Mouse (Mus musculus) gonadal fat pad, adult 2 months (tissue): ENCODE results near the gene Gria1. TPM values are rescaled to one million over a fixed set of nuclear protein-coding genes. Genes with fewer than 3 reads are reported as not detected.

Experiments used
- DNase-seq: peaks from one replicate; pipeline ENCODE4 v3.0.0-alpha.2; 2012; ENCODE audit warnings: low read depth
- polyA plus RNA-seq: library from polyadenylated mRNA; depleted of rRNA; stranded (reverse); fragments of >200 nt; gene quantifications from 2 replicates; pipeline ENCODE4 v1.2.3, GENCODE M21; 2012; rRNA removed

Gene Gria1
- polyA plus RNA-seq, result 0.55 and 1.0 TPM in 2 replicates

DNA sequence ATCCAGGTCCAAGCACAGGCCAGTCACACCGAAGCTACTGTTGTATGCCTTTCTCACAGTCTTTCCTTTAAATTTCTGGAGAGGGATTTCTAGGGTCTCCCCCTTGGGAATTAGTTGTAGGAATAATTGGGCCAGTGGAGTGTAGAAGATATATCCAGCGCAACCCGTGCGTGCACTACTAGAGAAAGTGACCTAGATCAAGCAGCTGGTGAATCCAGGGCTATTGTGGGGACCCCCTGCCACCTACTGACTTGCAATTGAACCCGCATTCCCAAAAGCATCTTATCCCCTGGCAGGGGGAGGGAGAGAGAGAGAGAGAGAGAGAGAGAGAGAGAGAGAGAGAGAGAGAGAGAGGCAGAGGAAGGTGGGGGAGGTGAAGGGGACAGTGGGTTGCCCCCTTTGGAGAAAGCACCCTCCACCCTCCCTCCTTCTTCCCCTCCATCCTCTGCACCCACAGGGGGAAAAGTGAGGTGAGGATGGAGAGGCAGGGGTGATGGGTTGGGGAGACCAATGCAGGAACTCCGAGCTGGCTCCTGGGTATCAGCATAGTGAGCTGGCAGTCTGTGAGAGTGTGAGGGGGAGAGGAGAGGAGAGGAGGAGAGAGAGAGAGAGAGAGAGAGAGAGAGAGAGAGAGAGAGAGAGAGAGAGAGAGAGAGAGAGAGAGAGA, at the start of gene Gria1:
Gria1 (plus strand) TSS at position 364 of the 667 bp plus-strand sequence.
- DNase-seq, result no peak

DNA sequence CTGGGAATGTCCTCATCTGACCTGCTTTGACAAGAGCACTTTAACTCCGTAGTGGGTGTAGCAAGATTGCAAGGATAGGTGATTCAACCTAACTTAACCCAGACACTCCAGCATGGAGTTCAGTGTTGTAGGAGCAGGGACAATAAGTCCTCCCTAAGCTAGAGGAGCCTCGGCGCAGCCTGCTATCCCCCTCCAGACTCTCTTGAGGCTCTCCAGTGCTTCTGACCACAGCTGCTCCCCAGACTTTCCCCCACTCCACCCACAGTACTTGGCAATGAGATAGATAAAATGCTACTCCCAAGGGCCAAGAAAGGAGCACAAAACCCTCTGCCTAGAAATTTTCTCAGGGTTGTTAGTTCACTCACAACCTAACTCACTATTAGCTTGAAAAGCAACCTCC, 49.4 kb upstream of the Gria1 start:
- no peak for DNase-seq

DNA sequence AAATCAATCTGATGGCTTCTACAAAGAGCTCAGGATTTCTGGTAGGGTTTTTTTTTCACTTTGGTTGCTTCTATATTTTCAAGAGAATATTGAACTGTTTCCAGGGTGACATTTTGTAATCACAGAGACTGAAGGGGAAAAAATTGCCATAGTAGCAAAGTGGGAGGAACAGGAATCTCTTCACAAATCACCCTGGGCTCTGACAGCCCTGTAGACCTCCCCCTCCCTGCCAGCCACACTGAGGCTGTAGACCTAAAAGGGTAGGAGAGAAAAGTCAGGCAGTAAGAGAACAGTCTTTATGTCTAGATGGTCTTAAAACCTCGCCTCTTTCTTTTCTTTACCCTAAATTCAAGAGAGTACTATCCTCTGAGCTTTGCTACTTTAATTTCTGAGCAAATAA, 38.4 kb upstream of the Gria1 start:
- no peak for DNase-seq

DNA sequence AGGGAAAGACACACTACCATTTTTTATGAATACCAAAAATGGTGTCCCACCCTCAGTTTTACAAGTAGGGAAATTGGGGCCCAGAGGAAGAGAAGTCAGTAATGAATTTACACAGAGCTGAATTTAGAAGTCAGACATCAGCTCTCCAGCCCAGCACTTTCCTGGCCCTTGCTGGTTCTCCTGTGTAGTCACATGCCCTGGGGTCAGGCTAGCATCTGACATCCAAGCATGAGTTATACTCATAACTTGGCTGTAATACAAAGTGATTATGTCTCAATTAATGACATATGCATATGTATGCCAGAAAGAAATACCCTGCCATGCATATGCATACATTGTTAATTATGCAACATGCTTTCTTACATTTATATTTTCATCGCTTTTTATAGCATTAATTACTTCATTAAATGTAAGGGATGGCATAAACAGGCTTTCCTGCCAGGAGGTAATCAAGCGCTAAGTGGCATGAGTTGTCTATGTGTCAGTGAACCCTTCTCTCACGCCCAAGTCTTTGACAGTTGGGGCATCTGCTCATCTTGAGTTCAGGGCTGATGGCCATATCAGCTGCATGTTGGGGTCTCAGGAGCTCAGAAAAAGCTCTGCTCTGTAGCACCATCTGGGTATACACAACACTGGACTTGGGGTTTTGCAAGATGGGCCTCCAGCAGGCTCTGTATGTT, 26.7 kb upstream of the Gria1 start:
- no peak for DNase-seq

DNA sequence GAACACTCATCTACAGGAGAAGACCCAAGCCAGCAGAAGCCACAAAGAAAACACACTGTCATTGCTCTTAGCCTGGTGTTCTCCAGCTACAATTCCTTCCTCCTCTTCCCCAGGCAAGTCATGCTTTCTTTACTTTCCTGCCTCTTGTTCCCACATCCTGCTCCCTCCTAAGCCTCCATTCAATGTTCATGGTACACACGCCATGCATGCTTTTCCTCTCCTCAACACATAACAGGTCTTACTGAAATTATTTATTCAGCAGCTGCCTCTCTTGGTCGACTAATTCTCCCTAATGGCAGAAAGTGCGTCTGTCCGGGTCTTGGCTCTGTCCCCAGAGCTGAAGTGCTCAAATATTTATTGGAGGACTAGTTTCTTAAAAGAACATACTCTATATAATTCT, 25.7 kb upstream of the Gria1 start:
- DNase-seq, result no peak

DNA sequence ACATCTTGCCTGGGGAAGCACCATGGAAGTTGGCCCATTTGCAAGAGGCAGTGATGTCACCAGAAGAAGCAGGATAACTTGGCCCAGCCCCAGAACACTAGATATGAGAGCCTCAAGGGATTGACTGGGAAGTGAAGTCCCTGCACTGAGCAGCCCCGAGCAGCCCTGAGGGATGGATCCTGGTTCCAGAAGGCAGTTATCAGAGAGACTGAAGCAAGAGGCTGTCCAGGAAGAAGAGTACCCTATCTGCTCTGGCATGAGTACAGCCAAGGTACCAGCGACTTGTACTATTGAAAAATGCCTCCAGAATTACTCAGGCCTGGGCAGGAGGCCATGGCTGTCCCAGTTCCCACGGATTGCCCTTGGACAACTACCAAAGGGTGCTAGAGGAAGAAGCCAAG, 11.6 kb upstream of the Gria1 start:
- no peak for DNase-seq

DNA sequence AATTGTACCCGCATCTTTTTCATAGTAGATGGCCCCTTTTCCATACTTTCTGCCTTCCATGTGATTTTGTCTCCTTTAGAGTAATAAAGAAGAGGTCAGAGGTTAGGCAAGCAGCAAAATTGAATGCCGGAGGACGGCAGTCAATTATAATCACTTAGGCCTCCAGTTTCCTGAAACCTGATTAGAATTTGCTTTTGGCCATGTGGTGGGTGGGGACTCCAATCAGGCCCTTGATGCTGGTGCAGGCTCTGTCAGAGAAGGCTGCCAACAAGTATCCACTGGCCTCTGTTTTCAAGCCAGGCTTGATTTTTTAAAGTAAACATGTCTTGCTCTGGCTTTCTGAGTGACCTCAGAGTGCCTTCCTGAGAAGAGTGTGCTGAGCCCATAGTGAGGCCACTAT, 6.6 kb upstream of the Gria1 start:
- DNase-seq, result no peak

DNA sequence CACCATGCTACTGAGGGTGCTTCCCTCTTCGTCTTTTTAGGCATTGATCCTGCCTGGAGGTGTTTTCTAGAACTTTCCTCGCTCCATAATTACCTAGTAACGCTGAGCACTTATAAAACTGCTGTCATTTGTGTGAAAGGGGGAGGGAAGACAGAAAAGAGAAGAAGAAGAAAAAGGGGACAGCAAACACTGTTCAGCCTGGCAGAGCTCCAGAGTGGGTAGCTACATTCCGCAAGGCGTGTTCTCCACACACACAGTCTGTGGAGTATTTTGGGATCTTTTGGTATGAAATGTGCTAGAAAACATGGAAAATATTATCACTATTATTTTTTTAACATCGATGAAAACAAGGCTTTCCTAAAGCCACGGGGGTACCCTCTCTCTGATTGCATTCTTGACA, 5.8 kb upstream of the Gria1 start:
- DNase-seq, result no peak

DNA sequence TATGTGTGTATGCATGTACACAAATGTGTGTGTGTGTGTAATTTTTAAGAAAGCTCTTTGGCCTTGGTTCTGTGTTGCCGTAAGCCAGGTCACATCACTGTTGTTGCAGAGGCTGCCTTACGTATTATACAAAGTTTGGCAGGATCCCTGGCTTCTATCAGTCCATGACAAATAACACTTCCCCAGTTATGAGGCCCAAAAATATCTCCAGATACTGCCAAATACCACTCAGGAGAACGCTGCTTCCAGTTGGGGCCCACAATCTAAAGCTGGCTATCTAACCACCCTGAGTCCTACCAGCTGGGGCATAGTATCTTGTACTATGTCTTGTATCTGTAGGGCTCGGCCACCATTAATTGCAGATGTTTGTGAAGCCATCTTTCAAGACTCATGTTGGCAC, 3.4 kb upstream of the Gria1 start:
- DNase-seq, result no peak

DNA sequence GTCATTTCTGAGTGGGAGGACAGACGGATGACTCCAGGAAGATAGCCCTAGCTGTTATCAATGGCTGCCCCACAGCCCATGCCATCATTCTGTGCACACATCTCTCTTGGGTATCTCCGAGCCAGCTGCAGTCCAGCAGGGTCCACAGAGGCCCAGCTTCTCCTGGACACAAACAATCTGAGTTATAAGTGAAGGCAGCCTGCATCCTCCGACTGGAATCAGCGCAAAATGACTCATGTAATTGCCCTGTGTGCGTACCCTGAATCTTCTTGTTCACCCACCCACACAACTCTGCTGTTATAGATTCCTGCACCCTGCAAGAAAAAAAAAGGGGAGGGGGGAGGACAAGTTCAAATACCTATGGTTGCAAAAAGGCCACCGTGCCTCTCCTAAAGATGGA, 576 bp upstream of the Gria1 start:
- DNase-seq, result no peak

DNA sequence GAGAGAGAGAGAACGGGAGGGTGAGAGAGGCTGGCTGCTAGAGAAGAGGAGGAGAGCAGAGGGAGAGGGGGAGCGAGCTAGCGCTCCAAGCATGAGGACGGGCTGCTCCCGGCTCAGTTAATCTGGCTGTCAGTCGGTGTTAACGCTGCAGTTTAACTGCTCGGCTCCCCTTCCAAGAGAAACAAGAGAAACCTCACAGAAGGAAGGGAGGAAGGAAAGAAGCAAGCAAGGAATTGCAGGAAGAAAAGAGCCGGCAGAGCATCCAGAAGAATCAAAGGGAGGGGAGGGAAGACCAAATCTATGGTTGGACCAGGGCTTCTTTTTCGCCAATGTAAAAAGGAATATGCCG, 478 bp downstream of the Gria1 start:
- no peak for DNase-seq

DNA sequence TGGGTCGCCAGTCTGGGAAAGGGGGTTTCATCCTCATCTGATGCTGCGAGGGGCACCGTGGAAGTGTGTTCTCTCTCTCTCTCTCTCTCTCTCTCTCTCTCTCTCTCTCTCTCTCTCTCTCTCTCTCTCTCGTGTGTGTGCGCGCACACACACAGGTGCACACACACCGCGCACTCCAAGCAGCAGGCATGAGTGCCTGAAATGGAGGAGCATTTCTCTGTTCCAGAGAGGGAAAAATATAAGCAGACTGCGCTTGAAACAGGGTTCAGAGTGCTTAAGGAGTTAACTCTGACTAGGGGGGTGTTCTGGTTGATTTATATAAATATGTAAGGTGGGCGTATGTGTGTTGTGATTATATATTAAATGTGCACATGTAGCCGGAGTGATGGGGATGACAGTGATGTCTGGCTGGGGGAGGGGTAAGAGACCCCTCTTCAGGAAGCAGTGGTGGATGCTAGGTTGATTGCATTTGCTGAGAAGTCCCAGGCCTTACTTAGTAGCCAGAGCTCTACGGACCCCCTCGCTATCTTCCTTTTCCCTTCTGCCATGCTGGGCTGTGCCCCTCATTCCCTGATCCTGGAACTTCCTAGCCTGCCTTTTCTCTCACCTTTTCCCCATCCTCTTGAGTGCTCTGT, 1.2 kb downstream of the Gria1 start:
- no peak for DNase-seq

DNA sequence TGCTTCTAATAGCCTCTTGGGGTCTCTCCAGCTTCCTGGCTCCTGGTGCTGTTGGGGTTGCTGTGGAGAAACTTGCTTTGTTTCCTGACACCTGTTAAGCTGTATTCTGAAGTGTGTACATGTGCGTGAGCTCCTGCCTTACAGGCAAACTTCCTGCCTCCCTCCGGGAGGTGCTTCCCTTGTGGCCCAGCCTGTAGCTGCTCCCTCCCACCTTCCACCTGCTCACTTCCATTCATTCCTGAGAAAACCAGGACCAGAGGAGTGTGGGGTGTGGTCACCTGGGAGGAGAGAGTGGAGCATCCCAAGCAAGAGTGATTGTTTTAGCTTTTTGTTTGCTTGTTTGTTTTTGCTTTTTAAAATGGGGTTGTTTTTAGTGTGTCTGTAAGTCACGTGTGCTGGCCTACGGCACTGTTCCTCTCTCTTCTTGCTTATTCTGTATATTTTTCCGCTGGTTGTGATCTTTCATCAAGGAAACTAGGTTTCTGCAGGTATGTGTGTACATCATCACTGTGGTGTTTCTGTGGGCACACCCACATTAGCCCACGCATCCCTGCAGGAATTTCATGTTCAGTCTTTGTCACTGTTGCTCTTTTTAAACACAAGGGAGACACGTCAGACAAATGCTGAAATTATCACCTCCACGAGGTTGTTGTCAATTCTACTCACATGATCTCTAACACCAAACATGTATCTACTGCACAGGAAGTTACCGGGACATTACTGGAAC, 2.4 kb downstream of the Gria1 start:
- no peak for DNase-seq

DNA sequence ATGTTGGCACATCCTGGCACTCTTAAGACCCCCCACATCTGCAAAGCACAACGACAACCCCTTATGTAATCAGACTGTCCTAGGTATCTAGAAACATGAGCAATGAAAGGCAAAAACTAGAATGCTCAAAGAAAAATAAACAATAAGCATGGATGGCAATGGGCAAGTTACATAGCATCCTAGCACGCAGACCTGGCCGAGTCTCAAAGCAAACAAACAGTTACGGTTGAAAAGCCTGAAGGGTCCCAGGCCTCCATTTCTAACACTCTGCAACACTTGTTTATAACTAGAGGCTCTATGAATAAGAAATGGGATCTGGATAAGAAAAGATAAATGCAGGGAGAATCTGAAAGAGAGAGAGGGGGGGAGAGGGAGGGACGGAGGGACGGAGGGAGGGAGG, 3.2 kb downstream of the Gria1 start:
- no peak for DNase-seq

DNA sequence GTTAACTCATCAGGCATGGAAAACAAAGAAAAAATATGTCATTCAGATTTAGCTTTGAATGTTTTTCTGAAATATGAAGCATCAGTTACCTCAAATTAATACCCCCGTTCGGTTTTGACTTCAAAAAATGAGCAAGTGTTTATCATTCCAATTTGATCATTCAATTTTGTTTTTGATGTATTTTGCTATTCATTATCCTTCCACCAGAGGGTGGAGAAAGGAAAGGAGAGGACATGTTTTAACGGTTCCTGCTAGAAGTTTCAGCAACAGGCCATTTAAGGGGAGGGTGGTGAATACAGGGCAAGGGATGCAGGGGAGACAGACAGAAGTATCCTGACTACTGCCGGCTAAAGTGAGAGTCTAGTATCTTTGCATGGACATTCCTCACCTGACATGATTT, 7.3 kb downstream of the Gria1 start:
- no peak for DNase-seq

DNA sequence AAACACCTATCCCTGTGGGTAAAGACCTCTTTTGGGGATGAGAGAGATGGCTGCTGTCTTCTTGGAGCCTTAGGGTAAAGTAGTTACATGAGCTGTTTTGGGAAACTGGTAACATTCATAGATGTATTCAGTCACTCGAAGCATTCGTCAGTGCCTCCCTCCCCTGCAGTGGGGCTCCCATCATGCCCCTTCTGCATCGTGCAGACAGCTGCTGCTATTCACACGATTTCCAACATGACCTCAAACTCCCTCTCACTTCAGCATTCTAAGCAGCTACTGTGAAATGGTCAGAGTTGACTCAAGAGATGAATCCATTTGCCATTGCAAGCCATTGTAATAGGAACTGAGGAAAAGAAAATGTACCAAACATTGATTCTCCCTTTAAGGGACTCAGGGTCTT, 11.2 kb downstream of the Gria1 start:
- DNase-seq, result no peak

DNA sequence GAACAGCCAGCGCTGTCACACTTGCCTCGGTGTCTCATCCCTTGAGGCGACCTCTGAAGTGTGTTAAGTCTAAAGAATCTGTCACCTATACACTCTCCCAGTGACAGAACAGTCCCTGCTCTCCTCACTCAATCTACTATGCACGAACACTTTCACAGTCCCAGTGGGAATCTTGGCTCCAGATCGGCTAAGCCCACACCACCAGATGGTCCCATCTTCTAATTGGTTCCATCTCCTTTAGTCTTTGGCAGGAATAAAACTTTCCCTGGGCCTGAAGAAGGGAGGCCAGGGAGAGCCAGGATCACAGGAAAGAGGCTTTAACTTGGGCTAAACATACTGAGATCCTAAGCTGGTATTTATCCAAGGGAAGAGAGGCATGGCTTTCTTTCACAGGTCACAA, 19.3 kb downstream of the Gria1 start:
- no peak for DNase-seq

DNA sequence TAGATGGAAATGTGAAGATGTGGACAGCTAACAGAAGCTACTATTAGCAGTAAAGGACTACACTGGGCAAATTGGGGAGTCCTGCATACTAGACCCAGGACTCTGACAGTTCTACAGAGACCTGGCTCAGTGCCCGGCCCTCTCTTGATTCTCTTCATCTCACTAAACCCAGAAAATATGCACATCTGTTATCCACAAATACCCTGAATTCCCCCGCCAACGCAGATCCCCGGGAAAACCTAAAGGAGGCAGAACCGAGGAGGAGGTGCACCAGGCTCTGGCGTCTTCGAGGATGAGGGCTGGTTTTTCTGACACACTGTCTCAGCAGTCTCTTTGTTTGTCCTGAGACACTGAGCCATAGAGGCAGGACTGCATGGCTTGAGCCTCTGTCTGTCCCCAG, 27.6 kb downstream of the Gria1 start:
- DNase-seq, result no peak

DNA sequence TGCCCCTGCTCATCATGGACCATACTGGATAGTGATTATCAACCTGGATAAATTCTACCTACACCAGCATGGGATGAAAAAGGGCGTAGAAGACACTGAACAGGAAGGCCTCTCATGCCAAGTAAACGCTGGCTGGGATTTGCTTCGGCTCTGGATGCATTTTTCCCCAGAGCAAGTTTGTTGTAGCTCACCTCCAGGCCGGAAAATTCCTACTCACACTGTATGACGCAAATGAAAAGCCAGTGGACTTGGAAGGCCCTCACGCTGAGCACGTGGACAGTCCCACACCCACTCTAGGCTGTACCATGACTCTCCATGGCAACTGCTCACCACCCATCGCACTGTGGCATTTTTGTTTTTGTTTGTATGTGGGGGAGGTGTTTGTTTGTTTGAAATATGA, 28.1 kb downstream of the Gria1 start:
- no peak for DNase-seq

DNA sequence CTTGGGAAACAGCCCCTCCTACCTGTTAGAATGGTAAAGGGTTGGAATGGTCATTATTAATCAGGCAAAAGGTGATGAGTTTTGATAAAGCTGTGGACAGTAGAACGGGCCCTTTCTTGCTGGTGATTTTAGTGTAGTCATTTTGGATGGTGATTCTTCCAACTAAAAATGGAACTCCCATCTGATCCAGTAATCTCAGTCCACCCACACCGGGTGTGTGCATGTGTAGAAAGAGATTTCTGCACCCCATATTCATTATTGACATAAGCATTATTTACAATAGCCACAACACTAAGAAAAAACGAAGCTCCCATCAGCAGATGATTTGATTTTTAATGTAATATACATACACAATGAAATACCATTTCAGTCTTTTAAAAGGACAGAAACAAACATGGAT, 30.9 kb downstream of the Gria1 start:
- DNase-seq, result no peak

DNA sequence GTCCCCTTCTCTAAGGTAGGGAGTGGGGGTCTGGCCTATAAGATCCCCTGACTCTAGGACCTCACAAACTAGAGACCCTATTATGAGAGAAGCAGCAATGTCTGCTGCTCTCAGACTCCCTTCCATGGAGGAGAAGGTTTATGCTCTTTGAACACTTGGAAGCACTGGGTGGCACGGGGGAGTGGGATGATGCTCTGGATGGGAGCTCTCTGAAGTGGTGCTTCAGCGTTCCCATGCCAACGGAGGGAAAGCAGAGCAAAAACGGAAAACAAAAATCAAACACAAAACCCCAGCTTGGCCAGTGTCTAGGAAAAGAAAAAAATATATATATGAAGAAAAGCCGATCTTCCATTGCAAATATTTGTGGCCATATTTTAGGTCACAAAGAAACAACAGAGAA, 33.0 kb downstream of the Gria1 start:
- DNase-seq, result no peak

DNA sequence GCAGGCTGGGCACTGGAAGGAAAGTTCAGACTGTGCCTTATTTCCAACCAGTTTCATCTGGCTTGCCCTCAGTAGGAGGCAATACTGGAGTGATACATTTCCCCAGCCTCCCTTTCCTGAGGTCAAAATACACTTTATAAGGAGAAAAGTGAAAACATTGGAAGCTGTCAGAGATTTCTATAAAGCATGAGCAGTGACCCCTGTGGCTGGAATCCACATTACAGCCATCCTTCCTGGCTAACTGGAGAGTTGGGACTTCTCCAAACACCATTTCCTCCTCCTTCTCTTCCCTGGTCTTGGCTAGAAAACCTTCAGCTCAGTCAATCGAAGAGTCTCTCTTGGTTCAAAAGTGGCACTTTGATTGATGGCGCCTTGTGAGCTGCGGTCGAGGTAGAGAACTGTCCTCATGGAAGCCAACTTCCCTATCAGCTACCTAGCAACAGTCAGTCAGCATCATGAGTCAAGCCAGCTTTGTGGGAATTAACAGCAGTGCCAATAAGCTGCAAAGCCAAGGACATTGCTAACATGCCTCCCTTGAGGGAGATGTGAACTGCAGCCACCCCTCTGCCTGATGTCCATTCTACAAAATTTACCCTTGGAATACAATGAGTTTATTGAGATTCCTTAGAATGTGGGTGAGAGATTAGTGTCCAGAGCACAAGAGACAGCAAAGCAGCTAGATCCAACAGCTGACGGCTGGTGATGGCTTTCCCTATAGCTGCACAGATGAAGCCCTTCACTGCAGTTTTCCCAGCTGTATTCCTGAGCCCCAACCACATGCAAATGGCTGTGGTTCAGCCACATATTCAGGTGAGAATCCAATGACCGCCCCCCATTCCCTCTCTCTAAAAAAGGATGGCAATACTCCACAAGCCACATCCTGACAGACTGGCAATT, 40.7 kb downstream of the Gria1 start:
- DNase-seq, result no peak
